Mouse (Mus musculus) gastrocnemius, postnatal 14 days (tissue): ENCODE data around the gene Rasal1. TPM values are rescaled to one million over a fixed set of nuclear protein-coding genes. Genes with fewer than 3 reads are reported as not detected.

Experiments
- DNase-seq: peaks from one replicate; pipeline ENCODE4 v3.0.0; 2021; ENCODE audit warnings: mixed read lengths
- intact Hi-C: fragments of 180-260 bp; cut with DNase I; formaldehyde crosslinking; loops from one replicate; pipeline ENCODE4 v1.15.1; 2025; ENCODE audit warnings: low total_unique reads
- total RNA-seq, 2 experiments: library from RNA; stranded (reverse); gene quantifications; 2 replicates each; pipeline ENCODE4 v1.2.3; 2021

Gene Rasal1
- total RNA-seq, 2 experiments from 2014 or later, result not detected

DNA sequence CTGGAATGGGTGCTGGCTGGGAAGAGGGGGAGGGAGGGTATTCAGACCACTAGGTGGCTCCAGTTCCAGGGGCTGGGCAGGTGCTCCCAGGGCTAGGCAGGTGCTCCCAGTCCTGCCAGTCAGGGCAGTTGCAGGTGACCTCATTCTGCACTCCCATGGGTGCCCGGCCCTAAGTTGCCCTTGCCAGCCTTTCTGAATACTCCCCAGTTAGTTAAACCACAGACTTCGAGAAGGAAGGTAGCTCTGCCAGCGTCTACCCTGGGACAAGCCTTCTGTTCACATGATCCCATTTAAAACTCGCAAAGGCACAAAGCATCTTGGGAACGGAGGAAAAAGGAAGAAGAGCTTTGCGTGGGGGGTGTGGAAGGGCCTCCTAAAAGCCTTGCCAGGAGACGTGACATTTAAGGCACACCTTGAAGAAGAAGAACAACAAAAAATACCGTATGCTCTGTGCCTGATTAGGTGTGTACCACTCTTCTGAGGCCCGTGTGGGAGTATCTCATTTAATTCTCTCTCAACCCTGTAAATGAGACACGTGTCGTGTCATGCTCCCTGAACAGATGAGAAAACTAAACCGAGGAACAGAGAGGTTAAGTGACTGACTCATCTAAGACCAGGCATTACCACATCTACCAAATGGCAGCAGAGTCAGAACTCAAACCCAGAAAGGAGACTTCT lies 659 bp upstream of the Rasal1 start:
- intact Hi-C loops, result no loop called here

DNA sequence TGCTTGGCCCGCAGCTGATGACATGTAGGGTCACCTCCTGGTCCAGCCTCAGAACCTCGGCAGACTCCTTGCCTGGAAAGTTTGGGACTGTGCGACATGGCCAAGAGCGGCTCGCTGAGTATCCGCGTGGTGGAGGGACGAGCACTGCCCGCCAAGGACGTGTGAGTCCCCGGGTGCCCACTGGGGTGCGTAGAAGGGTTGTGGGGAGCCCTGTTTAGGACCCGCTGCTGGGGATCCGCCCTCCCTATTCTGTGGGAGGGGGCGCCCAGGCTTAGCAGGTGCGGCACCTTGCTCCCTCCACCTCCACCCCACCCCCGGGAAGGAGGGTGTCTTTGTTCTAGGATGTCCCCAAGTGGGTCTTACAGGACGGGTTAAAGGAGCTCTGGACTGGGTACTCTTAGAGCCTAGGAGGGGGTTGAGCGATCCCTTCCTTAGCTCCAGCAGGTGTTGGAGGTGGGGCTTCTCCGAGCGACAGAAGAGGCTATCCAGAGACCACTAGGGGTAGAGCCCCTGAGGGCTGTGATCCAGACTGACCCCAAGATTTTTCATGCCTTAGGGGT lies 842 bp downstream of the Rasal1 start:
- intact Hi-C loops, result no loop called here
- no peak for DNase-seq

More for the DNA sequence above, 659 bp upstream of the Rasal1 start:
- DNase-seq, result no peak

DNA sequence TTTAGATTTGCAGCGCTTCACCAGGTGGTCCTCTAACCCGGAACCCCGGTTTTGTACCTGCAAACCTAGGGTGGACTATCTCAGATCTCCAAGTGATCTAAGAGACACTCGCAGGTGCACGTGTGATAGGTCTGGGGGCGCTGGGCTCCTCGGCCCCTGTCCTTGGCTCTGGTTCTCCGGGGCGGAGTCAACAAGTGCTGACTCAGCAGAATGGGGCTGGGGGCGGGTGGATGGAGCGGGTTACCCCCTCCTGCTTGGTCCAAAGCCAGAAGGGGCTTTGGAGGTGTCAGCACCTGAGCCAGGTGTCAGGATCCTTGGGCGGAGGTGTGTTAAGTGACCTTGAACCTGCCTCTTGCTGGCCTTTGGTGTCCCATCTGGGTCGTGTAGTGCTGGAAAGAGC lies 1.3 kb downstream of the Rasal1 start:
- intact Hi-C loops, result no loop called here

GRCm38 (mm10) chr5:120651230-120651629 lies 2.6 kb downstream of the Rasal1 start:
- DNase-seq, result no peak
- intact Hi-C loops, result no loop called here

More for the DNA sequence above, 1.3 kb downstream of the Rasal1 start:
- DNase-seq, result no peak

DNA sequence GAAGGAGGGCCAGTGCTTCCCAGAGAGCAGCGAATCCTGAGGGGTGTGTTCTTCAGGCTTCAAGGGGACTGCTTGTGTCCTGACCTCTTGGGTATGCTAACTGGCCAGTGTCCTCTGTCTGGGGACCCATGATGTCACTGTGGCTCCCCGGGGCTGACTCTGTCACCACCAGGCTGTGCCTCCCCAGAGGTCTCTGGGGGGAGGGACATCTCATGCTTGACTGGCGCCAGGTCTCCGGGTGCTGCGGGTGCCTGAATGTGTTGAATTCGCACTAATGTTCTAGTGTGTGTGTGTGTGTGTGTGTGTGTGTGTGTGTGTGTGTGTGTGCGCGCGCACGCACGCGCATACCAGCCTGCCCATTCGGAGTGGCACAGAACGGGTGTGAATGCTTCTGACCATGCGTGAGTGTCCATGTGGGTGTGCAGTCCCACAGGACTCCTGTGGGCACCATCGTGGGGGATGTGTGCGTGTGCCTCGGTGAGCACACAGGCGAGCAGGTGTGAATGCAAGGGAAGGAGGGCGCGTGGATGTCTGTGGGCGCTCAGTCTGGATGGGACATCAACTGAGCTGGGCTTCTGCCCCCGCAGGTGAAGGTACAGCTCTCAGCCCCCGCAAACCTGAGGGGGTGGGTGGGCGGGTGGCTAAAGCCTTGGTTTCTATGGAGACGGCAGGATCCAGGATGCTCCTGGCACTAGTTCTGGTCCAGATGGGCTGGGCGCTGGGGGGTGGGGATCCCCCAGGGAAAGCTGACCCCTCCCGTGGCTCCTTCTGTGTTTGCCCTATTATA lies 4.5 kb downstream of the Rasal1 start:
- intact Hi-C loops, result no loop called here
- no peak for DNase-seq

DNA sequence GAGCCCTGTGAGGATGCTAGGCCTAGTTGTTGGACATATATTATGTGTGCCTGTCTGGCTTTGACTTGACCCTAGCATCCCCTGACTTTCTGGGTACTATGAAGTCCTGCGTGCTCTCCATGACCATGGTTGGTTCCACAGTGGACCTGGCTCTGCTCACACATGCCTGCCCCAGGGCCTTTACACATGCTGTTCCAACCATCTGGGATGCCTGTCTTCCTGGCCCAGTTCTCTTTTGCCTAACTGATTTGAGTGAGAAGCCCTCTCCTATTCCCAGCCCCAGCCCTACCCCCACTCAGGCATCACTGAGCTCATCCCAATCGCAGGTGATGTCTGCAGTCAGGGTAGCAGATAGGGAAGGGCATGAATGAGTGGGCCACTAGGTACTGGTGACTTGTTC lies 5.3 kb downstream of the Rasal1 start:
- intact Hi-C loops, result no loop called here
- no peak for DNase-seq

GRCm38 (mm10) chr5:120656281-120656751 lies 7.7 kb downstream of the Rasal1 start:
- intact Hi-C loops, result no loop called here
- no peak for DNase-seq

GRCm38 (mm10) chr5:120660816-120661215 lies 12.2 kb downstream of the Rasal1 start:
- intact Hi-C loops, result no loop called here
- no peak for DNase-seq

- intact Hi-C loops, result no loop called here
- DNase-seq, result no peak
These were observed 16.3 kb downstream of the Rasal1 start for GRCm38 (mm10) chr5:120664888-120665287.

DNA sequence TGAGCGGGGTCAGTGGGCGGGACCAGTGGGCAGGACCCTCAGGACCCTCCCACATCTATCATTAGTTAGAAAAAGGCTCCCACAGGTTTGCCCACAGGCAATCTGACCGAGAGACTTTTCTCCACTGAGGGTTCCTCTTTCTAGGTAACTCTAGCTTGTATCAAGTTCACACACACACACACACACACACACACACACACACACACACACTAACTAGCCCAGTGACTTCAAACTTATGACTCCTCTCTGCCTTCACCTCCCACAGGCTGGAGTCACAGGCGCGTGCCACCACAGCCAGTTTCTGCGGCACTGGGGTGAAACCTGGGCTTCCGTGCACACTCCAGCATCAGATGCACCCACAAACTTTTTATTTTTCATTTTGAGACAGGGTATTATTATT lies 20.1 kb downstream of the Rasal1 start:
- DNase-seq, result no peak
- intact Hi-C loops, result no loop called here

GRCm38 (mm10) chr5:120670132-120670531 lies 21.5 kb downstream of the Rasal1 start:
- intact Hi-C loops, result no loop called here
- DNase-seq, result no peak

- intact Hi-C loops, result no loop called here
- DNase-seq, result no peak
These were observed 23.3 kb downstream of the Rasal1 start for GRCm38 (mm10) chr5:120671865-120672264.

DNA sequence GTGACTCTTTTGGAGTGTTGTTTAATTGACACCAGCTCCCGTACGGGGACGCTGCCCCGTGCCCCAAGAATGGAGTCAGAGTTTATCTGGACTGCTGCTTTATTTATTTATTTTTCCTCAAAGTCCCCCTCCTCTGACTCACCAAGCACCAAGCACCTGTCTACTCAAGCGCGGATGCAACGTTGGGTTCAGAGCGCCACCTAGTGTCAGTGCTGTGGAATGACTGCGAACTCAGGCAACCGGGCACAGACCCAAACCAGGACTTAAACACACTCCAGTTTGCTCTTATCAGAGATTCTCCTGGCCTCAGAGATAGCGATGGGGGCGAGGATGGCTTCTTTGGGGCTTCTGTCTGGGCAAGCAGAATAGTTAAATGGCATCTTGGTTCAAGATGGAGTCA lies 25.0 kb downstream of the Rasal1 start:
- intact Hi-C loops, result no loop called here
- peak; percentile 57 for DNase-seq

DNA sequence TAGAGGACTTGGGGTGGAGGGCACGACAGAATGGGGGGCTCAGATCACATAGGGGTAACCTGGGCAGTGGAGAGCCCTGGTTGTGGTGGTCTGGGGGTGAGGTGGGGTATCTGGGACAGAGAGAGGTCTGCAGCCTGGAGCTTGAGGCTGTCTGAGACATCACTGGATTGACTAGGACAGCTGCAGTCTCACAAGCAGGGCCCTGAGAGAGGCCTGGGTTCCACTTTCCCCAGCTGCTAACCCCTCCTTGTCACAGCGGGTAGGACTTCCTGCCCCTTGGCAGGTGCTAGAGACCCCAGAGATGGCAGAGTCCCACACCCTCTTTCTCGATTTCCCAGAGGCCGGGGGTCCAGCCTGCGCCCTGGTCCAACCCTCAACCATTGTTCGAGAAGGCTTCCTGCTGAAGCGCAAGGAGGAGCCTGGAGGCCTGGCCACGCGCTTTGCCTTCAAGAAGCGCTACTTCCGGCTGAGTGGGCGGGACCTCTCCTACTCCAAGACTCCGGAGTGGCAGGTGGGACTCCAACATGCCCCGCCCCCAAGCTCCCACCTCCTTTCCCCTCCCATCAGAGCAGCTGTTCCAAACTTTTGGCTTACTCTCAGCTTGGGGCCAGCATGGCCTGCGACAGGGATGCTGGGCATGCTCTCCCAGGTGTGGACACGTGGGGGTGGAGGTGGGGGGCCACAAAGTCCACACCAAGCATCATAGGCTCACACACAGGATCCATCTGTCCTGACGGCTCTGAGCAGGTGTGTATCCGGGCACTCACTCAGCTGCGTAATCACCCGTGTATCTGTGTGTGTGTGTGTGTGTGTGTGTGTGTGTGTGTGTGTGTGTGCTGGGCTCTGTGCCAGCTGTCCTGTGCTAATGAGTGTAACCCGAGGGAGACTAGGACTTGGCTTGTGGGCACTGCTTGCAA lies 25.9 kb downstream of the Rasal1 start:
- peak; percentile 53 for DNase-seq
- intact Hi-C loops, result loop anchor here (5.0 kb wide), 1 partner anchor 73 kb away; the partner anchor contains the start of gene Oas2

DNA sequence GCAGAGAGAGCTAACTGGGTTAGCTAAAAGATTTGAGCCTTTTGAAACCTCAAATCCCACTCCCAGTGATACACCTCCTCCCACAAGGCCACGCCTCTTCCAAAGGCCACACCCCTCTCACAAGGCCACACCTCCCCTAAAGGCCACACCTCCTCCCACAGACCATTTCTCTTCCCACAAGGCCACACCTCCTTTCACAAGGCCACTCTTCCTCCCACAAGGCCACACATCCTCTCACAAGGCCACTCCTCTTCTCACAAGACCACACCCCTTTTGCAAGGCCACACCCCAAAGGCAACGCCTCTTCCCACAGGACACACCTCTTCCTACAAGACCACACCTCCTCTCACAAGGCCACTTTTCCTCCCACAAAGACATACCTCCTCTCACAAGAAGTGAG lies 28.9 kb downstream of the Rasal1 start:
- no peak for DNase-seq
- intact Hi-C loops, result loop anchor here (2.0 to 5.0 kb wide), 2 partner anchors 57 to 70 kb away; partner anchors contain the start of gene Oas2

DNA sequence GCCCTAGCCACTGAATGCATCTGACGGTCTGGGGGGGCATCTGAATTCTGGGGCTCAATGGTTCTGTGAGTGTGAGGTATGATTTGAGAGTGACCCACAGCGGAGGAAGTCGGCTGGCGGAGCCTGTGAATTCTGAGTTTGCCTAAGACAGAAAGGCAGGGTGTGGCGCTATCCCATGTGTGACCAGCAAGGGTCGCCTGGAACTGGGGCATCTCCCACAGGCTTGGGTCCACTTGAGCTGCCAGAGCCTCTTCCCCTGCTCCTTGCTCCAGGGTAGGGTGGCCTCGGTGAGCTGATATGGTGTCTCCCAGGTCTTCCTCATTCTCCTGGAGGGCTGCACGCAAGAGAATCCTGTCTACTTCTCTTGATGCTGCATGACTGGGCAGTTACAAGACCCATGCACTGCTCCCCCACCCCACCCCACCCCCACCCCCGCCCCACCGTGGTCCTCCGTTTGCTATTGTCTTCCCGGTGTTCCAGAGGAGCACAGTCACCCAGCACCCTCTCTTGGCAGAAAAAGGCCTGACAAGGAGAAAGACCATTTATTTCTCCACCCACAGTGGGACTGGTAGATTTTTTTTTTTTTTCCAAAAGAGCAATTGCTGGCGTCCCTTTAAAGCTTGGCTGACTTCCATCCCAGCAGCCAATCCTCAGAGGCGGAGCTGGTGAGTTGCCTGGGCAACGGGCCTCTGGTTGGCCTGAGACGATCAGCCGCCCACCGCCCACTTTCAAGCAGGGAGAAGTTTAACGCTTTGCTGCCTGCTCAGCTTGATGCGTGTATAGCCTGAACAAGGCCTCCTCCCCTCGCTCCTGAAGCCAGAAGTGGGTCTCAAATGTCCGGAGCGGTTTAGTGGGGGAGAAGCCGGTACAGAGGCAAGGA lies 31.3 kb downstream of the Rasal1 start:
- intact Hi-C loops, result loop anchor here (2.0 to 5.0 kb wide), 2 partner anchors 31 to 67 kb away; partner anchors contain the start of genes Dtx1 and Oas2
- DNase-seq, result peak; percentile 86

DNA sequence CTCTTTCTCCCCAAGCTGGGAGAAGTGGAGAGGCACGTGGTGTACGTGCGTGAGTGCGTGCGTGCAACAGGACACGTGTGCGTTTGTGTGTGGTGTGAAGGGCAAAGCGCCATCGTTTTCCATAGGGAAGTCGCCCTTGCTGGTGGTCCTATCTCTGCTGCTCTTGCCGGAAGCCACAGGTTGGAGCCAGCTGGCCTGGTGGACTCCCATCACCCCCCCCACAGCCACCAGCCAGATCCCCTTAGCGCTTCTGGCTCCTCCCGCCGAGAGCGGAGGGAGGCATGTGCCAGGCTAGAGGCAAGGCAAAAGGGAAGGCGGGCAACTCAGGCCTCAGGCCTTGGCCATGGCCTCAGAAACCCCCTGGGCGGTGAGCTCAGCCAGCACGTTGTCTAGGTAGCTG lies 32.3 kb downstream of the Rasal1 start:
- intact Hi-C loops, result loop anchor here (2.0 kb wide), 1 partner anchor 30 kb away; the partner anchor contains the start of gene Dtx1
- no peak for DNase-seq

- intact Hi-C loops, result no loop called here
- no peak for DNase-seq
These were observed 34.6 kb downstream of the Rasal1 start for GRCm38 (mm10) chr5:120682982-120683771.
